Mouse (Mus musculus): ENCODE data around the gene Ist1. TPM values are rescaled to one million over a fixed set of nuclear protein-coding genes. Genes with fewer than 3 reads are reported as not detected.

The Ist1 gene
- polyA plus RNA-seq, 1 experiment = 54.0 TPM

GRCm38 (mm10) chr8:109656860-109657259 is 36.2 kb downstream of the Ist1 start:
- H3K36me3 ChIP-seq (ENCODE audit: control insufficient read depth, insufficient read depth, low read length) = no peaks in the 10 kb centered on the region
- no peak for TF ChIP-seq CTCF (conservative IDR thresholded peaks at IDR 0.05; ENCODE audit: insufficient read depth, insufficient read length, low read depth, low read length)
- no peak for TF ChIP-seq POLR2A (IDR thresholded peaks at IDR 0.05; ENCODE audit: low read depth, low read length)
- H3K27ac ChIP-seq (ENCODE audit: insufficient read depth, low read depth, low read length) = no peak overlapping the region
- no peak for DNase-seq
- H3K4me3 ChIP-seq (ENCODE audit: insufficient read depth, low read depth, low read length) = no peak overlapping the region
- no peaks in the 10 kb centered on the region for H3K4me1 ChIP-seq (ENCODE audit: control insufficient read depth, insufficient read depth, low read length)
- WGBS = 88% methylated on average over 3 of the region's 3 CpGs
- no peaks in the 10 kb centered on the region for H3K27me3 ChIP-seq (replicated peaks; ENCODE audit: control insufficient read depth, insufficient read depth, low read length)

DNA sequence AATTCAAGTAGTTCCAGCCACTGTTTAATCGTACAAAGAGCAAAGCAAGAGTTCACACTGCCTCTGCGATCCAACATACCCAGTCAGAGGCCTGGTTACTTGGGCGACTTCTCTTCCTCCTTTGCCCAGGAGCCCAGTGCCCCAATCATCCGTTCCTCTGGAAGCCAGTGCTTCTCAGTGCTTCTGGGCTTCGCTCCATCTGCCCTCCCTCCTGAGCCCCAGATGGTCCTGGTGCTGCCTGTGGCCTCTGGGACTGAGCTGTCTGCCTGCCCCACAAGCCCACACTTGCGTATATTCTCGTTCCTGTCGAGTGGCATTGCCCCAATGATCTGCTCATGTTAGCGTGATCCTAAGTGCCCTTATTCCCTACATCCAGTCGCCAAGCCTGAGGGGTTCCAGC is 42.3 kb downstream of the Ist1 start:
- DNase-seq = no peak
- TF ChIP-seq CTCF (conservative IDR thresholded peaks at IDR 0.05; ENCODE audit: insufficient read depth, insufficient read length, low read depth, low read length) (no peak), POLR2A (IDR thresholded peaks at IDR 0.05; ENCODE audit: low read depth, low read length) (no peak)
- Histone ChIP-seq H3K27me3 (replicated peaks; ENCODE audit: control insufficient read depth, insufficient read depth, low read length) (no peaks in the 10 kb centered on the region), H3K36me3 (ENCODE audit: control insufficient read depth, insufficient read depth, low read length) (no peaks in the 10 kb centered on the region), H3K4me1 (ENCODE audit: control insufficient read depth, insufficient read depth, low read length) (no peaks in the 10 kb centered on the region), H3K4me3 (ENCODE audit: insufficient read depth, low read depth, low read length) (no peak overlapping the region), H3K27ac (ENCODE audit: insufficient read depth, low read depth, low read length) (no peak overlapping the region)
- WGBS = 74% methylated on average over 10 of the region's 10 CpGs

DNA sequence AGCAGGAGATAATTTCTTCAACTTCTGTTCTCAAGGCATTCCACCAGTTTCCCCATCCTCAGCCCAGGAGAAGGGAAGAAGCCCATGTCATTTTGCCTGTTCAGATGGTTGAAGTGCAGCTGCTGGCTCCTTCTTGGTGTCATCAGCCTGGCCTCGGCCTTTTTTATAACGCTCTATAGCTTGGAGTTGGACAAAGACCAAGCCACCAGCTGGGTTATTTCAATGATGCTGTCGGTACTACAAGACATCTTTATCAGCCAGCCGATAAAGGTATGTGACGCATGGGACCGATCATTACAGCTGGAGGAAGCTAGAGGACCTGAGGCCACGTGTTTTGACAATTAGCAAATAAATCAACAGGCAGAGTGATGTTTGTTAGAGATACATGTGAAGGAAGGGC is 44.6 kb downstream of the Ist1 start:
- Histone ChIP-seq H3K4me3 (ENCODE audit: insufficient read depth, low read depth, low read length) (no peak overlapping the region), H3K4me1 (ENCODE audit: control insufficient read depth, insufficient read depth, low read length) (no peaks in the 10 kb centered on the region), H3K27me3 (replicated peaks; ENCODE audit: control insufficient read depth, insufficient read depth, low read length) (no peaks in the 10 kb centered on the region), H3K27ac (ENCODE audit: insufficient read depth, low read depth, low read length) (no peak overlapping the region), H3K36me3 (ENCODE audit: control insufficient read depth, insufficient read depth, low read length) (no peaks in the 10 kb centered on the region)
- TF ChIP-seq CTCF (conservative IDR thresholded peaks at IDR 0.05; ENCODE audit: insufficient read depth, insufficient read length, low read depth, low read length) = no peak
- TF ChIP-seq POLR2A (IDR thresholded peaks at IDR 0.05; ENCODE audit: low read depth, low read length) = no peak
- WGBS = 34% methylated on average over 7 of the region's 7 CpGs
- no peak for DNase-seq

DNA sequence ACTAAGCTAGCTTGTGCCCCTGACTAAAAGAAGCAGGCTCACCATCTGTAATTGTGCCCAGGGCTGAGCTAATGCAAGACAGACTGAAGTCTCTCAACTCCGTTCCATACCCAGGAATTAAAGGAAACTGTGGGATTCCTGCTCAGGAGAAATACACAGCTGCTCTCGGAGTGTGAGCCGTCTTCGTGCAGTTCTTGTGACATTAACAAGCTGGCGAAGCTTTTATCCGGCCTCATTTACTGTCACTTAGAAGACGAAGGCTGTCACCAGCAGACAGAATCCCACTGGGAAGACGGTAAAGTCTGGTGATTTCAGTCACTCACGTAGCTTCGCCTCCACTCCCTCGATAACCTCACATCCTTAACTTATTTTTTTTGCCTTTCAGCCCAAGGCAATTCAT is 45.7 kb downstream of the Ist1 start:
- no peak overlapping the region for H3K4me3 ChIP-seq (ENCODE audit: insufficient read depth, low read depth, low read length)
- WGBS = 58% methylated on average over 11 of the region's 11 CpGs
- H3K27ac ChIP-seq (ENCODE audit: insufficient read depth, low read depth, low read length) = no peak overlapping the region
- H3K36me3 ChIP-seq (ENCODE audit: control insufficient read depth, insufficient read depth, low read length) = no peaks in the 10 kb centered on the region
- no peaks in the 10 kb centered on the region for H3K27me3 ChIP-seq (replicated peaks; ENCODE audit: control insufficient read depth, insufficient read depth, low read length)
- DNase-seq = no peak
- TF ChIP-seq POLR2A (IDR thresholded peaks at IDR 0.05; ENCODE audit: low read depth, low read length) (no peak), CTCF (conservative IDR thresholded peaks at IDR 0.05; ENCODE audit: insufficient read depth, insufficient read length, low read depth, low read length) (no peak)
- no peaks in the 10 kb centered on the region for H3K4me1 ChIP-seq (ENCODE audit: control insufficient read depth, insufficient read depth, low read length)

- Histone ChIP-seq H3K4me1 (ENCODE audit: control insufficient read depth, insufficient read depth, low read length) (no peaks in the 10 kb centered on the region), H3K27me3 (replicated peaks; ENCODE audit: control insufficient read depth, insufficient read depth, low read length) (no peaks in the 10 kb centered on the region), H3K27ac (ENCODE audit: insufficient read depth, low read depth, low read length) (no peak overlapping the region), H3K36me3 (ENCODE audit: control insufficient read depth, insufficient read depth, low read length) (no peaks in the 10 kb centered on the region), H3K4me3 (ENCODE audit: insufficient read depth, low read depth, low read length) (no peak overlapping the region)
- no peak for TF ChIP-seq CTCF (conservative IDR thresholded peaks at IDR 0.05; ENCODE audit: insufficient read depth, insufficient read length, low read depth, low read length)
- WGBS = 60% methylated on average over 5 of the region's 5 CpGs
- no peak for DNase-seq
Observed at GRCm38 (mm10) chr8:109641236-109641635, 51.8 kb downstream of the Ist1 start.

- H3K27me3 ChIP-seq (replicated peaks; ENCODE audit: control insufficient read depth, insufficient read depth, low read length) = no peaks in the 10 kb centered on the region
- H3K4me1 ChIP-seq (ENCODE audit: control insufficient read depth, insufficient read depth, low read length) = no peaks in the 10 kb centered on the region
- no peak overlapping the region for H3K4me3 ChIP-seq (ENCODE audit: insufficient read depth, low read depth, low read length)
- no peak overlapping the region for H3K27ac ChIP-seq (ENCODE audit: insufficient read depth, low read depth, low read length)
- TF ChIP-seq POLR2A (IDR thresholded peaks at IDR 0.05; ENCODE audit: low read depth, low read length) (no peak), CTCF (conservative IDR thresholded peaks at IDR 0.05; ENCODE audit: insufficient read depth, insufficient read length, low read depth, low read length) (no peak)
- no peaks in the 10 kb centered on the region for H3K36me3 ChIP-seq (ENCODE audit: control insufficient read depth, insufficient read depth, low read length)
- DNase-seq = no peak
- 58% methylated on average over 7 of the region's 7 CpGs for WGBS
Observed at GRCm38 (mm10) chr8:109640410-109640809, 52.6 kb downstream of the Ist1 start.

DNA sequence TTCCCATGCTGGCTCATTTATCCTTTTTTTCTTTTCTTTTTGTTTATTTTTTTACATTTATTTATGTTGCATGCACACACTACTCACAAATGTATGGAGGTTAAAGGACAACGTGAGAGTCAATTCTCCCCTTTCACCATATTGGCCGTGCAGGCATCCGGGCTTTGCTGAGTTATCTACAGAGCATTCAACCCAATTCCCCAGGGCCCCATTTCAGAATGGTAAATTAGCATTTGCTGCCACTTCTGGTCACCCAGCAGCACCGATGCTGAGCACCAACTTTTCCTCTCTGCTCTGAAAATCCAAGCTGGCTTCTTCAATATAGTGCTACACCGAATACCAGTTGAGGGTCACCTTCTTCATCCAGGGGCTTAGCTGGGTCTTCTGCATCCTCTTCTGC is 54.2 kb downstream of the Ist1 start:
- H3K4me3 ChIP-seq (ENCODE audit: insufficient read depth, low read depth, low read length) = no peak overlapping the region
- H3K36me3 ChIP-seq (ENCODE audit: control insufficient read depth, insufficient read depth, low read length) = no peaks in the 10 kb centered on the region
- no peaks in the 10 kb centered on the region for H3K27me3 ChIP-seq (replicated peaks; ENCODE audit: control insufficient read depth, insufficient read depth, low read length)
- WGBS = 69% methylated on average over 5 of the region's 5 CpGs
- no peak for DNase-seq
- no peak overlapping the region for H3K27ac ChIP-seq (ENCODE audit: insufficient read depth, low read depth, low read length)
- TF ChIP-seq POLR2A (IDR thresholded peaks at IDR 0.05; ENCODE audit: low read depth, low read length) (no peak), CTCF (conservative IDR thresholded peaks at IDR 0.05; ENCODE audit: insufficient read depth, insufficient read length, low read depth, low read length) (no peak)
- no peaks in the 10 kb centered on the region for H3K4me1 ChIP-seq (ENCODE audit: control insufficient read depth, insufficient read depth, low read length)

DNA sequence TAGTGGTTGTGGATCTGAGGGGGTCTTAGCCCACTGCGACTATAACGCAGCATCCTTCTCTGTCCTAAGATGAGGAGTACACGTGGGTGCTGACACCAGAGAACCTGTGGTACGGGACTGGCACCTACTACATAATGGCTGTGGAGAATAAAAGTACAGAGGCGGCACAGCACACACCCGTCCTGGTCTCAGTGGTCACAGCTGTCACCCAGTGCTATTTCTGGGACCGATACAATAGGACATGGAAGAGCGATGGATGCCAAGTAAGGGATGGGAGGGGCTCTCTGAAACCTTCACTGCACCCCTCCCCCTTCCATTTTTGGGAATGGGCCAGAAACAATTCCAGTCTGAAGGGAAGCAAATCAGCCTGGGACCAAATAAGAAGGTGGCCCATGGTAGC is 57.9 kb downstream of the Ist1 start:
- H3K4me1 ChIP-seq (ENCODE audit: control insufficient read depth, insufficient read depth, low read length) = no peaks in the 10 kb centered on the region
- TF ChIP-seq POLR2A (IDR thresholded peaks at IDR 0.05; ENCODE audit: low read depth, low read length) (no peak), CTCF (conservative IDR thresholded peaks at IDR 0.05; ENCODE audit: insufficient read depth, insufficient read length, low read depth, low read length) (no peak)
- DNase-seq = no peak
- H3K36me3 ChIP-seq (ENCODE audit: control insufficient read depth, insufficient read depth, low read length) = no peaks in the 10 kb centered on the region
- H3K27me3 ChIP-seq (replicated peaks; ENCODE audit: control insufficient read depth, insufficient read depth, low read length) = no peaks in the 10 kb centered on the region
- 92% methylated on average over 8 of the region's 8 CpGs for WGBS
- no peak overlapping the region for H3K4me3 ChIP-seq (ENCODE audit: insufficient read depth, low read depth, low read length)
- H3K27ac ChIP-seq (ENCODE audit: insufficient read depth, low read depth, low read length) = no peak overlapping the region
